Mouse (Mus musculus) hindbrain, embryonic 14.5 days (tissue): ENCODE measurements at regions not wholly inside any gene's neighbourhood (a gene's known extent, or its start where the extent isn't known, plus 50 kb on each side); places are given as distances from the start of the nearest gene placed in this dataset.

Source experiments
- ATAC-seq: fragments of 200-750 bp; cut with Nextera tagmentation; 2 replicates; pipeline ENCODE4 v1.8.0; 2017; ENCODE audit warnings: moderate number of reproducible peaks, mild to moderate bottlenecking, moderate TSS enrichment, moderate library complexity; ENCODE audit not compliant: low FRiP score
- DNase-seq: peaks from one replicate; pipeline ENCODE4 v3.0.0-alpha.2; 2015; ENCODE audit warnings: low spot score
- H3K27ac ChIP-seq: fragments of 300-500 bp; sonication (generic); 2 replicates; pipeline ENCODE4 v1.5.1; 2014; ENCODE audit warnings: mild to moderate bottlenecking, moderate library complexity
- H3K27me3 ChIP-seq: fragments of 300-500 bp; sonication (generic); 2 replicates; pipeline ENCODE4 v1.6.1; 2014; ENCODE audit warnings: mild to moderate bottlenecking, low read length, mixed read lengths; ENCODE audit not compliant: control insufficient read depth, insufficient read depth
- H3K36me3 ChIP-seq: fragments of 300-500 bp; sonication (generic); replicated peaks from 2 replicates; pipeline ENCODE4 v1.6.1; 2014; ENCODE audit not compliant: control insufficient read depth, insufficient read depth
- H3K4me1 ChIP-seq: fragments of 300-500 bp; sonication (generic); replicated peaks from 2 replicates; pipeline ENCODE4 v1.6.1; 2014; ENCODE audit warnings: antibody characterized with exemption, low read length, mixed read lengths; ENCODE audit not compliant: control insufficient read depth, insufficient read depth
- H3K4me2 ChIP-seq: fragments of 300-500 bp; sonication (generic); replicated peaks from 2 replicates; pipeline ENCODE4 v1.6.1; 2014; ENCODE audit warnings: mild to moderate bottlenecking, moderate library complexity
- H3K4me3 ChIP-seq: fragments of 300-500 bp; sonication (generic); replicated peaks from 2 replicates; pipeline ENCODE4 v1.5.1; 2014; ENCODE audit warnings: mild to moderate bottlenecking, low read length
- H3K9ac ChIP-seq: fragments of 300-500 bp; sonication (generic); 2 replicates; pipeline ENCODE4 v1.6.1; 2014
- H3K9me3 ChIP-seq: fragments of 300-500 bp; sonication (generic); 2 replicates; pipeline ENCODE4 v1.6.1; 2016; ENCODE audit warnings: low read length; ENCODE audit not compliant: control insufficient read depth
- WGBS: fragments of 180-500 bp; shearing (Covaris S2); extraction: QIAGEN DNeasy Blood & Tissue Kit; methylation state at CpG from one replicate; pipeline ENCODE4 v1.1.7; 2014; 5-methylcytosine and 5-hydroxymethylcytosine counted together

DNA sequence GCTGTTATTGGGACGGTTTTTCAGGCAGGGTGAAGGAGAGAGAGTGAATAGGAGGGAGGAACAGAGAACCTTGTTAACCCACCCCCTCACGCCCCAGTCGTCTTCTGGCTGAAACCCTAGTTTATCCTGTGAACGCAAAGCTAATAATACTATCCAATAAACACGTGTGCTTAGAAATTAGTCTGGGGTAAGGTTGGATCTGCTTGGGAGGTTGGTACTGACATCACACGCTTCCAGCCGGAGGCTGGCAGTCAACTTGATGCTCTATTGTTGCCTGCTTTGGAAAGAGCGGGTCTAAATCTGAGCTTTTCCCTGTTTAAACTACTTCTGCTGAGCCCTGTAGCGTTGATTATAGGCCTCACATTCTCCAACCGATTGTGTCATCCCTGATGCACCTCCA is 138.4 kb upstream of the Mdm1 start:
- no peaks in the 10 kb centered on the region for H3K27me3 ChIP-seq
- H3K4me1 ChIP-seq = peaks cover 8% of the 10 kb centered on the region; the same call in 1 of the 2 replicates
- H3K27ac ChIP-seq = peak overlapping the region; percentile 51; the same call in 1 of the 2 replicates
- no peak overlapping the region for H3K4me3 ChIP-seq
- no peak overlapping the region for H3K4me2 ChIP-seq
- H3K9ac ChIP-seq = no peak overlapping the region
- ATAC-seq (no peak), DNase-seq (no peak)
- no peaks in the 10 kb centered on the region for H3K36me3 ChIP-seq
- H3K9me3 ChIP-seq = no peaks in the 10 kb centered on the region
- WGBS = 86% methylated on average over 10 of the region's 10 CpGs

DNA sequence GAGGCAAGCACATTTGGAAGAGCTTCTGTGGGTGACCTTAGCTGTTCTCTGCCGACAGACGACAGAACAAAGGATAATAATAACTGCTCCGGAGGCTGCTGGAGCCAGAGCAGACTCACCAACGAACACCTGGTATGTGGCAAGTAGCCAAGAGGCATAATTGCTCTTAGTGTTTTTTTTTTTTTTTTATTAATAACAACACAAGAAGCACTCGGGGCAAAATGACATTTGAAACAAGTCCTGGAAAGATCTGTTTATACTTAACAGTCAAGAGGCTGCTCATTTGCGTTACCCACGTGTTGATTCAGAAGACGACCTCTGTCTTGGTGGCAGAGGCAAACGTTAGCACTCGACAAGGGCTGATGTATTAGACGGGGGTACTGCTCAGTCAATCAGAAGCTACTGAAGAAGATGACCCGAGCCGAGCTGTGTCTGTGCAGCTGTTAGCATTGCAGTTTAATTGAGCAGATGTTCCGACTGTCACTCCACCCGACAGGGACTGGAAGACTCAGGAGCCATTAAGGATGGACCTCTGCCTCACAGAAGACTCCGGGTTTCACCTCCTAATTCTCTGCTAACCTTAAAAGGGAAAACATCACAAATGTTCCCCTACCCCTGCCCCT is 137.8 kb upstream of the Mdm1 start:
- H3K4me2 ChIP-seq = no peak overlapping the region
- no peak overlapping the region for H3K4me3 ChIP-seq
- no peaks in the 10 kb centered on the region for H3K27me3 ChIP-seq
- DNase-seq (peak; percentile 34), ATAC-seq (no peak)
- H3K27ac ChIP-seq = 0 out of 2 replicates have a peak overlapping the region, but pooled peaks have one; percentile 51
- no peak overlapping the region for H3K9ac ChIP-seq
- no peaks in the 10 kb centered on the region for H3K36me3 ChIP-seq
- H3K9me3 ChIP-seq = no peaks in the 10 kb centered on the region
- peaks cover 8% of the 10 kb centered on the region; the same call in 1 of the 2 replicates for H3K4me1 ChIP-seq
- 34% methylated on average over 16 of the region's 16 CpGs for WGBS

DNA sequence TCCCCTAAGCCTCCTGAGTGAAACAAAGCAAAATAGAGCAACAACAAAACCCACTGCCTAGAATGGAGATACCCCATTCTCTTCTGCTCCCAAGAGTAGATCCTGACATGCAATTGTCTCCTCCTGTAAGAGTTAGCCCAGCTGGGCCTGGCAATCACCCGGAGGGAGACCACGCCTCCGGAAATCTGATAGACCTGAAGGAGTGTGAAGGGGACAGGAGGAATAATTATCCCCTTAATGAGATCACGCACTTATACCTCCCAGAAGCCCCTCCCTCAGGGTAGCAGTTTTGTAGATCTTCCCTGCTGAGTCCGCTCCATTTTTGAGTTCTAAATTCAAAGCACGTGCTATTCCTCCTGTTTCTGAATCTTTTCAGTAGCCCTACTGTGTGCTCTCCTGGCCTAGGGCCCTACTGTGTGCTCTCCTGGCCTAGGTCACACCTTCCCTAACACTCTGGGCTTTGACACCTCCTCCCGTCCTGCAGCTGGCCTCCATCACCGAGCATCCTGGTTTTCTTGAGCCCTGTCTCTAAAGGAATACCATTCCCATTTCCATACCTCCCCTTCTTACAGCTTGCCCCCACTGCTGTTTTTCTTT is 137.2 kb upstream of the Mdm1 start:
- no peak for ATAC-seq
- 60% methylated on average over 8 of the region's 8 CpGs for WGBS
- DNase-seq = no peak
- Histone ChIP-seq H3K4me3 (no peak overlapping the region), H3K9ac (no peak overlapping the region), H3K36me3 (no peaks in the 10 kb centered on the region), H3K9me3 (peaks cover under 1% of the 10 kb centered on the region; the same call in 1 of the 2 replicates), H3K27me3 (no peaks in the 10 kb centered on the region), H3K4me2 (no peak overlapping the region), H3K4me1 (peaks cover 8% of the 10 kb centered on the region; the same call in 1 of the 2 replicates), H3K27ac (no peak overlapping the region)

DNA sequence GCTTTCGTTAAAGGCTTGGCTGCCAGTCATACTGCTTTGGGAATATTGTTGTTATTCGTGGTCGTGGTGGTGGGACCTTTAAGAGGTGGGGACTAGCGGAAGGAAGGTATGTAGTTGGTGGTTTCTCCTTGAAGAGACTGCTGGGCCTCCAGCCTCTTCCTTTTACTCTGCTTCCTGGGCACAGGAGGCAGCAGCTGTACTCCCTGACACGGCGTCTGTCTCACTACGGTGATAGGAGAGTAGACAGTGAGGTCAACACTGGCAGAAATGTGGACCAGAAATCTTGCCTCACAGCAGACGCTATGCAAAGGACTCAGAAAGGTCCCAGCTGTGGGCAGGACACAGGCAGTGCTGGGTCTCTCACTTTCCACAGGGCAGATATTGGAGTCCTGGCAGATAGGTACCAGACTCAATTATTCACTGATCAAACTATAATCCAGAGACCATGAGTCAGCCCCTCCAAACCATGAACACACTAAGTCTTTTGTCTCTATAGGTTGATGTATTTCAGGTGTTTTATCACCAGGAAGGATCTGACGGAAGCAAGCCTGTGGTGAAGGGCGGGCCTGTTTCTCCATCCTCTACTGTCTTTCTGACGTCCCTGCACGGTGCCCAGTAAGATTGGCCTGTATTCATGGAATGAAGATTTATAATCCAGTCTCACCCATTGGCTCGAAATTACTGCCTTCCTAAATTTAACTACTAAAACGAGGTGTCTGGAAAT is 134.6 kb upstream of the Mdm1 start:
- no peak for ATAC-seq
- 84% methylated on average over 14 of the region's 14 CpGs for WGBS
- H3K4me1 ChIP-seq = peaks cover 8% of the 10 kb centered on the region; the same call in 1 of the 2 replicates
- no peaks in the 10 kb centered on the region for H3K36me3 ChIP-seq
- H3K9me3 ChIP-seq = peaks cover 11% of the 10 kb centered on the region; the same call in 1 of the 2 replicates
- no peak overlapping the region for H3K9ac ChIP-seq
- no peak overlapping the region for H3K4me2 ChIP-seq
- H3K4me3 ChIP-seq = no peak overlapping the region
- H3K27ac ChIP-seq = no peak overlapping the region
- no peaks in the 10 kb centered on the region for H3K27me3 ChIP-seq
- DNase-seq = no peak

DNA sequence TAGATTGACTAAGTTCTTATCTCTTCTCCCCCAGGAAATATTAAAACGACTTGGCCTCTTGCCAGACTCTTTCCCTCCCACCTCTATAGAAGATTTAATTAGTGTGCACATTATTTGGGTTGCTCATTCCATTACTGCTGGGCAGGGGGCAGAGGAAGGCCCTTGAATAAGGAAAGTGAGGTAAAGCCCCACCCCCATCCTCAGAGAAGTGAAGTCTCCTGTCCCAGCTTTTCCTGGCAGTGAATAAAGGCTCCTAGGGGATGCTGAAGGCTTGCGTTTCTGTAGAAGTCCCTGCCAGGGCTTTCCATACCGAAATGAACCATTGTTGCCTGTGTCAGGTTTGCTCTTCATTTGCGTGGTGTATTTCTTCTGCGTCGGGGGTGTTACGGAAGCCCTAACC is 133.8 kb upstream of the Mdm1 start:
- Histone ChIP-seq H3K36me3 (no peaks in the 10 kb centered on the region), H3K4me3 (no peak overlapping the region), H3K27ac (no peak overlapping the region), H3K9ac (no peak overlapping the region), H3K4me1 (peaks cover 8% of the 10 kb centered on the region; the same call in 1 of the 2 replicates), H3K4me2 (no peak overlapping the region), H3K9me3 (peaks cover 11% of the 10 kb centered on the region; the same call in 1 of the 2 replicates), H3K27me3 (no peaks in the 10 kb centered on the region)
- ATAC-seq = no peak
- 61% methylated on average over 7 of the region's 7 CpGs for WGBS
- no peak for DNase-seq

DNA sequence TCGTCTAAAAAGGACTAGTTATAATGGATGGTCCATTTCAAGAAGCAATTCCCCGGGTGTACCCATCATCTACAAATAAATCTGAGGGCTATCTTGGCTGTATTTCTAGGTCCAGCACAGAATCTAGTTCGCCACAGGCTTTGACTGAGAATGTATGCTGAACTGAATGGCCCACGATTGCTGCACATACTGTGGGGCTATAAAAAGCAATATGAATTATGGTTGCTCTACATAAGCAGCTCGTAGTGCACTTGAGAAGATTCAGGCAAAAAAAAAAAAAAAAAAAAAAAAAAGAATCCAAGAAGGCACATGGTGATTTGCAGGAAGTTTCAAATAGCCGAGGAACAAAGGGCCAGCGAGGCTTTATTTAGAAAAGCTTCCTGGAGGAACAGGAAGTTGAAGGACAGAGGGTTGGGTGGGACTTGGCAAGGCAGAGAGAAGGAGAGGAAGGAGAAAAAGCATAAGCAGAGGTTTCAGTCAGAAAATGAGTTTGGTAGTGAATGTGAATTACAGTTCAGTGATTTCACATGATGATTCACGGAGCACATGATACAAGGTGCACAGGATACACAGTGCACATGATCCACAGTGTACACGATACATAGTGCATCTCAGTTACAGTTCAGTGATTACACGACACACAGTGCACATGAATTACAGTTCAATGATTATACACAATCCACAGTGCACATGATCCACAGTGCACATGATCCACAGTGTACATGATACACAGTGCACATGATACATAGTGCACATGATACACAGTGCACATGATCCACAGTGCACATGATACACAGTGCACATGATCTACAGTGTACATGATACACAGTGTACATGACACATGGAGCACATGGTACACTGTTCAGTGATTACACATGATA is 129.7 kb upstream of the Mdm1 start:
- DNase-seq = no peak
- no peak overlapping the region for H3K4me2 ChIP-seq
- H3K4me3 ChIP-seq = no peak overlapping the region
- H3K9me3 ChIP-seq = peaks cover 11% of the 10 kb centered on the region; the same call in 1 of the 2 replicates
- H3K4me1 ChIP-seq = no peaks in the 10 kb centered on the region
- no peak overlapping the region for H3K9ac ChIP-seq
- 85% methylated on average over 10 of the region's 10 CpGs for WGBS
- no peaks in the 10 kb centered on the region for H3K36me3 ChIP-seq
- ATAC-seq = no peak
- H3K27ac ChIP-seq = no peak overlapping the region
- no peaks in the 10 kb centered on the region for H3K27me3 ChIP-seq

DNA sequence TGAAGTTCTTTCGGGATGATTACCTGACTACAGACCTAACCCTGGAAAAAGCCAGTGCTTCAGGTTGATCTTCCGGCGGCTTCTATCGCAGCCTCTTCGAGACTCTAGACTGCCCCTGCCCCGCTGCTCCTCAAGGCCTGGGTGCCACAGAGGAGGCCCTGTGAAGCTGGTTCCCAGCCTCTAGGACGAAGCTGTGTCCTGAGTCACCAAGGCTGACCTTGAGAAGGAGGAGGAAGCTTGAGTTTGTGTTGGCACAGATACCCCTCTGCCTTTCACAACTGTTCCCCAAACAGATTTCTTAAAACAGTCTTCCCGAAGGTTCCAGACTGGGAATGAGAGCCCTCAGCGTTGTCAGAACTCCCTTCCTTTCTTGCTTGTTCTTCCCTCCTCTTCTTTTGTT is 112.8 kb upstream of the Mdm1 start:
- Histone ChIP-seq H3K4me2 (no peak overlapping the region), H3K27me3 (no peaks in the 10 kb centered on the region), H3K9ac (no peak overlapping the region), H3K4me3 (no peak overlapping the region), H3K27ac (no peak overlapping the region), H3K36me3 (no peaks in the 10 kb centered on the region), H3K4me1 (no peaks in the 10 kb centered on the region), H3K9me3 (no peaks in the 10 kb centered on the region)
- DNase-seq = no peak
- WGBS = 84% methylated on average over 9 of the region's 9 CpGs
- no peak for ATAC-seq

DNA sequence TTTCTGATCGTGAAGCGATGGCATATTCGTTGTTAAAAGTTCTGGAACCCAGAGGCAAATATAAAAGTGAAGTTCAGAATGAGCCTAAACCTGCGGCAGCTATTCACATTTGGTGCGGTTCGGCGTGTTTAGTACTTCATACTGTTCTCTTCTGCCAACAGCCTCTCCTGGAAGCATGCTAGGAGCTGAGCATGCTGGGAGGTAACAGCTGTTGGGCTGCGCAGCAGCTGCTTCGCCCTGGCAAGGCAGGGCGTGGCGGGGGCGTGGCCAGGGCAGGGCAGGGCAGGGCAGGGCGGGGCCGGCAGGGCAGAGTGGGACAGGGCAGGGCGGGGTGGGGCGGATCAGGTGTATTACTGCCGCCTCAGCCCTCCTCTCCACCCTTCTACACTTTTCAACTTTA is 107.2 kb upstream of the Mdm1 start:
- H3K9ac ChIP-seq = no peak overlapping the region
- H3K27ac ChIP-seq = no peak overlapping the region
- H3K36me3 ChIP-seq = no peaks in the 10 kb centered on the region
- 74% methylated on average over 17 of the region's 17 CpGs for WGBS
- H3K4me3 ChIP-seq = no peak overlapping the region
- no peak for DNase-seq
- no peaks in the 10 kb centered on the region for H3K27me3 ChIP-seq
- no peak for ATAC-seq
- no peak overlapping the region for H3K4me2 ChIP-seq
- H3K9me3 ChIP-seq = no peaks in the 10 kb centered on the region
- no peaks in the 10 kb centered on the region for H3K4me1 ChIP-seq

DNA sequence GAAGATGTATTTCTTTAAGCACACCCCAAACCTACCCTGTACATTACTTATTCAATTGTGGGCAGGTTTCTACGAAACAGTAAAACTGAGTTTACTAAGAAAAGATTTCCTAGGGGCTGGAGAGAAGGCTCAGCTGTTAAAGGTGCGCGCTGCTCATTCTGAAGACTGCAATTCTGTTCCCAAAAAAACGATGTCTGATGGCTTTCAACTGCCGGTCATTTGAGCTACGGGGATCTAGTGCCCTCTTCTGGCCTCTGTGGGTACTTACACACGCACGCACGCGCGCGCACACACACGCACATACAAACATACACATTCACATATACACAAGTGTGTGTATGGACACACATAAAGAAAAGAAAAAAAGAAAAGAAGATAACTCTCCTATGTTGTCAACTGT is 106.6 kb upstream of the Mdm1 start:
- Histone ChIP-seq H3K4me1 (no peaks in the 10 kb centered on the region), H3K36me3 (no peaks in the 10 kb centered on the region), H3K9ac (no peak overlapping the region), H3K9me3 (no peaks in the 10 kb centered on the region), H3K4me2 (no peak overlapping the region), H3K27me3 (no peaks in the 10 kb centered on the region), H3K27ac (no peak overlapping the region), H3K4me3 (no peak overlapping the region)
- ATAC-seq (no peak), DNase-seq (no peak)
- 91% methylated on average over 13 of the region's 13 CpGs for WGBS
